Mouse (Mus musculus): ENCODE data around the gene Armc10. TPM values are rescaled to one million over a fixed set of nuclear protein-coding genes. Genes with fewer than 3 reads are reported as not detected.
"Not testable (repeated sequence)": the region's sequence is repeated elsewhere in the genome, so short reads cannot be mapped to it uniquely, and the experiment has no call there.

Gene Armc10
- polyA plus RNA-seq, 2 experiments from 2014 or later = 32.4 to 36.9 TPM

GRCm38 (mm10) chr5:21703708-21704107 lies 58.1 kb downstream of the Armc10 start:
- ATAC-seq = no peak

- no peak for ATAC-seq
Measured at GRCm38 (mm10) chr5:21706546-21706945, 60.9 kb downstream of the Armc10 start.

- ATAC-seq = not testable (repeated sequence)
Measured at GRCm38 (mm10) chr5:21708011-21708410, 62.4 kb downstream of the Armc10 start.

Other genes with a start within 250 kb of the Armc10 start
- under 1 TPM; 0.60 to 0.61 TPM for gene Ccdc146, start 221.1 kb upstream of the Armc10 start, polyA plus RNA-seq (2017; shearing (Covaris generic))
- 1 to 10 TPM; 2.4 to 2.6 TPM for gene Fam185a, start 220.9 kb upstream of the Armc10 start, polyA plus RNA-seq (2017; shearing (Covaris generic))
- gene Lrrc17, start 102.3 kb upstream of the Armc10 start, polyA plus RNA-seq (2017; shearing (Covaris generic)) = under 1 TPM in 1 of 2 experiments, not detected in 1; 0.16 TPM
- gene Fbxl13, start 179 bp upstream of the Armc10 start, polyA plus RNA-seq (2017; shearing (Covaris generic)) = not detected
- gene Napepld, start 55.6 kb downstream of the Armc10 start, polyA plus RNA-seq (2017; shearing (Covaris generic)) = 1 to 10 TPM; 2.4 to 4.3 TPM
- 10 to 100 TPM; 69.6 to 84.4 TPM for gene Pmpcb, start 91.3 kb downstream of the Armc10 start, polyA plus RNA-seq (2017; shearing (Covaris generic))
- 10 to 100 TPM; 44.5 to 47.0 TPM for gene Dnajc2, start 139.4 kb downstream of the Armc10 start, polyA plus RNA-seq (2017; shearing (Covaris generic))
- gene Psmc2, start 139.5 kb downstream of the Armc10 start, polyA plus RNA-seq (2017; shearing (Covaris generic)) = 100 to 1,000 TPM; 141 to 161 TPM
- not detected for gene Slc26a5, start 219.8 kb downstream of the Armc10 start, polyA plus RNA-seq (2017; shearing (Covaris generic))

Measured in activated CD4-positive, CD25-positive, alpha-beta regulatory T cell, adult 4 months (primary cell).